Mouse (Mus musculus) adrenal gland (tissue): ENCODE measurements around the gene Galt.

Source experiments
- intact Hi-C: fragments of 180-260 bp; cut with DNase I; formaldehyde crosslinking; loops from one replicate; pipeline ENCODE4 v1.15.1; 2025
- long read RNA-seq, 2 experiments: library from polyadenylated mRNA; unstranded; transcript quantifications; one replicate each; pipeline ENCODE4 v2.0.0; 2020; ENCODE audit warnings: borderline replicate concordance in 1 of 2; ENCODE audit not compliant: insufficient replicate concordance in 1 of 2

Galt gene
- long read RNA-seq, experiment 1, transcript Galt-201 (11 exons, 1,595 nt) = major isoform, 9 of 35 reads
- long read RNA-seq, experiment 1, partial matches to known transcripts = 17 of 35 reads
- long read RNA-seq, experiment 1, other reads (novel, unspliced or antisense) = 7 of 35 reads
- long read RNA-seq, experiment 2, transcript Galt-201 (11 exons, 1,595 nt) = major isoform, 13 of 54 reads
- long read RNA-seq, experiment 2, partial matches to known transcripts = 30 of 54 reads
- long read RNA-seq, experiment 2, other reads (novel, unspliced or antisense) = 9 of 54 reads

DNA sequence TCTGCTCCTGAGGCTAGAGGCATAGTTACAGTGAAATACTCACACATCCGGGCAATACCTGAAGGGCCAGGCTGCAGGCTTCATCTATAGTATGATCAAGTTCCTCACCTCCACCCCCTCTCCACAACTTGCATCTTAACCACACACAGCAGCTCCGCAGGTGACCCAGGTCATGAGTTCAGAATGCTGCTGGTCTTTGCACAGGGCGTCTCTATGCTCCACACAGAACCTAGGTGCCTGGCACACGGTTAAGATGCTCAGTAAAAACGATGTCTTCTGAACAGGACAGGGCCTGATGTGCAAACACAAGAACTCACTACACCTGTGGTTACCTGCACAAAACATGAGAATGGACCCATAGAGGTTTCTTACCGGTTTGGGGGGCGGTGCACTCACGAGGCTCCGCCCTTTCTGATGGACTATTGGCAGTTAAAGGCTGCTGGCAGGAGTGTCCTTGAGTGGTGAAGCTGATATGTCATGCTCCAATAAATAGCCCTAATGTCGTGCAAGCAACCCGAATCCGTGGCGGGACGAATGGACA is at the start of gene Galt:
TSS of gene Galt (plus strand) at position 432 of the 541 bp plus-strand sequence.
- intact Hi-C loops = no loop called here

- intact Hi-C loops = loop anchor here (2.0 to 5.0 kb wide), 3 partner anchors 54 to 153 kb away; no protein-coding TSS in a partner anchor
Measured at GRCm38 (mm10) chr4:41705922-41706754, 48.9 kb upstream of the Galt start.

- intact Hi-C loops = loop anchor here (2.0 to 5.0 kb wide), 3 partner anchors 55 to 154 kb away; no protein-coding TSS in a partner anchor
Measured at GRCm38 (mm10) chr4:41707011-41707535, 48.0 kb upstream of the Galt start.

- intact Hi-C loops = loop anchor here (2.0 to 5.0 kb wide), 3 partner anchors 56 to 239 kb away; no protein-coding TSS in a partner anchor
Measured at GRCm38 (mm10) chr4:41708192-41708745, 46.8 kb upstream of the Galt start.

DNA sequence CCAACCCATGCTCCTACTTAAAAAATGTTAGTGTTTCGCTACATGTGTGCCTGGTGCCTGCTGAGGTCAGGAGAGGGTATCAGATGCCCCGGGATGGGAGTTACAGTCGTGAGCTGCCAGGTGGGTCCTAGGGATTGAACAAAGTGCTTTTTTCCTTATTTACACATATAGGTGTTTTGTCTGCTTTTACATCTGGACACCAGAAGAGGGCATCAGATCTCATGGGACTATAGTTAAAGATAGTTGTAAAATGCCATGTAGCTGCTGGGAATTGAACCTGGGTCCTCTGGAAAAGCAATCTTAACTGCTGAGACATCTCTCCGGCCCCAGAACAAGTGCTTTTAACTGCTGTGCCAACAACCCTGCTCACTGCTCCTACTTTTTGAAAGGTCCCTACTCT is 44.8 kb upstream of the Galt start:
- intact Hi-C loops = loop anchor here (5.0 kb wide), 1 partner anchor 143 kb away; the partner anchor contains the start of genes Dnaic1 and Fam219a

DNA sequence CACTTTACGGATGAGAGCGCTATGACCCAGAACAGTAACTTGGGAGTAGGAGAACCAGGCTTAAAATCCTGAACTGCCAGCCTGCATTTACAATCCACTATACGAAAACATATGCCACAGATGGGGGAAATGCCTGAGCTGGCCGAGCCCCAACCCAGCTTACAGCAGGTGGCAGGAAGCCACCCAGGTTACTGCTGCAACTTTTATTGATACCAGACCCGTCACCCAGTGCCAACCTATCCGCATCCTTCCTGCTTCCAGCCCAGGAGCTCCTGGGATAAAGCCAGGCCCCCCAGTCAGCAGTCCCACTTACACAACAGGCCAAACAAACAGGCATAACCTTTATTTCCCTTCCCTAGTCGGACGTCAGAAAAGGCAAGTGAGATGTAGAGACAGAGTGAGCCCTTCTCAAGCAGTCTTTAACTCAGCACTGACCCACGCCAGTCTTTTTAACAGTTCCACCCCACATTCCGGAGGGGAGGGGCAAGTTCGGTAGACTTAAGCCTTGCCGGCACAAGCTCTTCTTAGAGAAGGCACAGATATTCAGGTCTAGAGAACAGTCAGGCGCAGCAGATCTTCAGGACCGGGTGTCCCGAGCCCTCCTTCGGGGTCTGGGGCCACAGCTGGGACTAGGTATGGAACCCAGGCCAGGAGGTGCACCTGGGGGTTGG is 43.2 kb upstream of the Galt start:
- intact Hi-C loops = loop anchor here (5.0 kb wide), 1 partner anchor 145 kb away; the partner anchor contains the start of genes Dnaic1 and Fam219a

GRCm38 (mm10) chr4:41712421-41713196 is 42.4 kb upstream of the Galt start:
- intact Hi-C loops = loop anchor here (5.0 kb wide), 1 partner anchor 145 kb away; the partner anchor contains the start of genes Dnaic1 and Fam219a

GRCm38 (mm10) chr4:41713197-41714067 is 41.6 kb upstream of the Galt start, which contains the start of gene Rpp25l:
TSS of gene Rpp25l (minus strand) at chr4:41713534.
- intact Hi-C loops = loop anchor here (2.0 to 5.0 kb wide), 2 partner anchors 23 to 146 kb away; partner anchors contain the start of genes Dnaic1 and Fam219a

DNA sequence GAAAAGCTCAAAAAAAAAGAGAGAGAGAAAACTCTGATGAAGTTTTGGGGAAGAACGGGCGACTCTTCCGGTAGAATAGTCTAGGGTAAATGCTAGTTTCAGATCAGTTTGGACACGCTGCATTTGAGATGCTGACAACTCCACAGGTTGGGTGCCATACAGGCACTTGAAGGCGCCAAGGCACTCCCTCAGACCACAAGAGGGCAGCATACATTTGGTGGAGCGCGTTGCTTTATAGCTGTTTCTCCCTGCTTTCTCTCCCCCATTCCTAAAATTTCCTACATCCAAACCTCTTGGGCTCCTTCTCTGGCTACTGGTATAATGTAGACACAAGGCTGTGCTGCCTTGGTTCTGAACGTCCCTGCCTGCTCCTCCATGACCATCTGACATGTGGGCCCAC is 40.8 kb upstream of the Galt start:
- intact Hi-C loops = loop anchor here (2.0 to 5.0 kb wide), 2 partner anchors 23 to 147 kb away; partner anchors contain the start of genes Dnaic1 and Fam219a

- intact Hi-C loops = loop anchor here (2.0 kb wide), 1 partner anchor 22 kb away; no protein-coding TSS in a partner anchor
Measured at GRCm38 (mm10) chr4:41715082-41715481, 39.9 kb upstream of the Galt start.

DNA sequence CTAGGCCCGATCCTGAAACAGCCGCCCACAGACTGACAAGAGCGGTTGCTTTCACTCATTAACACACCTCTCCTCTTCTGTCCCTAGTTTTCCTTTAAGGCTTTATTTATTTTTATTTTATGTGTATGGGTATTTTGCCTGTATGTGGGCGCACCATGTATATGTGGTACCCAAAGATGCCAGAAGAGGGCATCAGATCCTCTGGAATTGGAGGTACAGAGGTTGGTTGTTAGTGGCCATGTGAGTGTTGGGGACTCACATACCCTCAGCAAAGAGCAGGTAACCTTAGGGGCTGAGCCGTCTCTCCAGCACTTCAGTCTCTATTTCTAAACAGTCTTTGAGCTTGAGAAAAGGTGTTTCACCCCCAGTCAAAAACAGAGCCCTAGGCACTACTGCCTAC is 39.4 kb upstream of the Galt start:
- intact Hi-C loops = loop anchor here (2.0 kb wide), 1 partner anchor 21 kb away; no protein-coding TSS in a partner anchor

DNA sequence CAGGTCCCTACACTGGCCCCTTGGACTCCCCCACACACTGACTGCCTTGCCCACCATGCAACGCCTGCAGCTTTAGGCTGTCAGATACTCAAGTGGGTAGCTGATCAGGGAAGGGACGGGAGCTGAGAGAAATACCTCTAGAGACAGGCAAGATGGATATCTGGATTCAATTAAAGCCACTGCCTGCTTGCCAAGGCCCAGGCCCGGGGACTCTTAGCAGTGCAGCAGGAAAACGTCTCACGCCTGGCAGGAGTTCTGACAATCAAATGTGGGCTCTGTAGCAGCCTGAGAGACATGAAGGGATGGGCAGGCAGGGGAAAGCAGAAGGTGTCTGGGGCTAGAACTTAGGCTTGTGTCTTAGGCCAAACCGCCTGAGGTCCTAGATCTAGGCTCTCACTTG is 38.2 kb upstream of the Galt start:
- intact Hi-C loops = no loop called here

DNA sequence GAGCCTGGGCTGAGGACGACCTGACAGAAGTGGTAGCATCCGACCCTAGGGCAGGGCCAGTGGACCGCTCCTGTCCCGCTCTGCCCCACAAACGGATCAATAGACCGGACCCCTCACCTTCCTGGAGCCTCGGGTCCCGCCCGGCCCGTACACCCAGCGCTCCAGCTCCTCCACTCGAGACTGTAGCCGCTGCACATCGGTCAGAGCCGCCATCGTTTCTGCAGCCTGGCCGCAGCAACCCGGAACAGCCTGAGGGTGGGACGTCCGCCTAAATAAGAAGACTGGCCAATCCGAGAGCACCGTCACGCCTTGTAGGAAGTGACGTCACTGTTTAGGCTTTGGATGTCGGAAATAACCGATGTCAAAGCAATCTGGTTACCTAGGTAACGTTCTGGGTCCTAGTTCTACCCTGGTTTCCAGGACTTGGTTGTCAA is 32.1 kb upstream of the Galt start, which contains the start of gene Dctn3:
TSS of gene Dctn3 (minus strand) at position 253 of the 434 bp plus-strand sequence.
- intact Hi-C loops = no loop called here

DNA sequence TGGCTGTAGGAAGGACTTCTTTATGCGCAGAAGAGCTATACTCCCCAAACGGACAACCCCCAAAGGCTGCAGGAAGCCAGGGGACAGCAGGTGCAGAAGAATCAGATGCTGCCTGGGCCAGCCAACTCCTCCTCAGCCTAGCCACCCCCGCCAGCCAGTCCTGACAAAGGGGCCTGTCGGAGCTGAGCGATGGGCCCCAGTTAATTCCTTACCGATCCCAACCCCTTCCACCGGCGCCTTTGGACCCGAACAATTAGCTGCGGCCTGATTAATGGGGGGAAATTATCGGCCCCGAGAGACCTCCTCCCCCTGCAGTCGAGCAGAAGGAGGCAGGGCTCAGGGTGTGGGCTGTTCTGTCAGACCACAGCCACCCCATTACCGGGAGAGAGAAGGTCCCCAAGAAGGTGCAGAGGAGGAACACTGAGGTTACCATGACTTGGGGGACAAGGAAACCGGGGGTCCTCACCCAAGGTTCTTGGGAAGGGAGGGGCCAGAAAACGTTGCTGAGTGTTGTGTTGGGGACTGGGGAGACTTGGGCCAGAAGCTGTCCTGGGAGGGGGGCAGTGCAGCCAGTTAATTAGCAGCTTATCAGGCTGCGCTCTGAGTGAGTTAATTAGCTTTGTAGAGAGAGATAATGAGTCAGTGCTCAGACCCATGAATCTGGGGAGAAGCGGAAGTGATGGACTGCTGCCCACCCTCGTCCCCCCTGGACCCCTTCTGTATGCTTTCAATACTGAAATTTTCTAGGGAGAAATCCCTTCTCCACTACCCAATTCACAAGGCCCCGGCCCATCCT is 28.0 kb upstream of the Galt start:
- intact Hi-C loops = no loop called here

DNA sequence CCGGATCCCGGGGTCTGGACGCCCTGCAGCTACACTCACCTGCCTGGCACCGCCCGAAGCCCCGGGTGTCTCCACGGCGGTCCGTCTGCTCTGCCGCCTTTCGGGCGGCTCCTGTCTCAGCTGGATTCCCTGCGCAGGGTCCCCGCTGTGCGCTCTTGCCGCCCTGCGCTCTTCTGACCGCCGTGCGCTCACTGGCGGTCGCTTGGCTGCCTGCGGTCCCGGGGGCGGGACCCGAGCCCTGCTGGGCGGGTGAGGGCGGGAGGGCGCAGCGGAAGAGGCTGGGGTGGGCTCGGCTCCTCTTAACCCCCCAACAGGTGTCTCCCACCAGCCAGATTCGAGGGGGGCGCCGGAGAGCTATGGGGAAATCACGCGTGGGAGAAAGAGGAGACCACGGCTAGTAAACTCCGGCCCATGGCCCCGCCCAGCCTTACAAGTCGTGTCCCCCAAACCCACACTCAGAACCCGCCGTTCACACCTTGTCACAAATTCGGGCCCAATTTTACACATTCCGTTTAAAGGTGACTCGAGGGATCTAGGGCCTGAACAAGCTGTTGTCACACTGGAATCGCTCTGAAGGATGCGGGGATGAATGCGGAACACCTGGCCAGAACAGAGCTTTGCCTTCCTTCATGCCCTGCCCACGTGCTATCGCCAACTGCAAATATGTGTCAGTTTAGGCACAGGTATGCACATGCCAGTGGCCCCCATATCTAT is 23.8 kb upstream of the Galt start, which contains the start of gene Arid3c:
TSS of gene Arid3c (minus strand) at position 91 of the 714 bp plus-strand sequence.
- intact Hi-C loops = no loop called here

DNA sequence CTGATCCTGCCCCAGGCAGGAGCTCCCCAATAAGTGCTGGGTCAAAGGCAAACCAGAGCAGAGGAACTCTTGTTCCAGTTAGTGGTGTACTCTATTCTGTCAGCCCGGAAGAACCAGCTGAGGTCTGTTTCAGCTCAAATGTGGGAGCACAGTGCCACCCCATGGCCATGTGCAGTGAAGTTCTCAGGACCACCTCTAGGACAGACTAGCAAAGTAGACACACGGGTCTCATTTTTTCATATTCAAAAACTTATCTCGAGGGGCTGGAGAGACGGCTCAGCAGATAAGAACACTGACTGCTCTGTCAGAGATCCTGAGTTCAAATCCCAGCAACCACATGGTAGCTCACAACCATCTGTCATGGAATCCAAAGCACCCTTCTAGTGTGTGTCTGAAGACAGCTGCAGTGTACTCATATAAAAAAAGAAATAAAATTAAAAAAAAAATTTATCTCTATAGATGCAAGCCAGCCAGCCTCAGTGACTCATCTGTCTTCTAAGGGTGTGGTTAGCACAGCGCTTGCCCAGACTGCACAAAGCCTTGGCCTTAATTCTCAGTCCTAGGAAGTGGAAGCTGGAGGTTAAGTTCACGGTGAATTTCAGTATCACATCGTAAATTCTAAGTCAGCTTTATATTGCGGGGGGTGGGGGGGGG is 17.3 kb upstream of the Galt start:
- intact Hi-C loops = loop anchor here (2.0 kb wide), 1 partner anchor 23 kb away; no protein-coding TSS in a partner anchor
